In genomic region chr11:118771358-118771757, GRCm38 (mm10) we compare ENCODE assay signal across 17 mouse cellular contexts.
DNase-seq lines count a peak whose midpoint lies in the region; ATAC-seq and TF ChIP-seq lines count a peak whose summit lies in the region.
"Had no signal": no experiment of that assay in that cellular context is flagged by ENCODE, and none has a peak within 500 bp of the region (broad histone marks: within the 10 kb centered on the region; RNA-seq: fewer than 3 reads in every experiment).

No protein-coding gene starts in this region.

- H3K9ac ChIP-seq in forebrain, postnatal 0 days, result no peak overlapping the region
- H3K9ac ChIP-seq in hindbrain, embryonic 16.5 days (ENCODE audit: low read depth, low read length), result no peak overlapping the region
- H3K9ac ChIP-seq in midbrain, postnatal 0 days (replicated peaks; ENCODE audit: low read length, poor library complexity, severe bottlenecking), result no peak overlapping the region
- H3K9ac ChIP-seq: embryonic facial prominence, embryonic 15.5 days; heart, embryonic 12.5 days; liver, embryonic 15.5 days had no signal

- no peaks in the 10 kb centered on the region for H3K36me3 ChIP-seq in forebrain, embryonic 10.5 days (replicated peaks)
- H3K36me3 ChIP-seq in forebrain, postnatal 0 days (ENCODE audit: insufficient read depth), result no peaks in the 10 kb centered on the region
- H3K36me3 ChIP-seq in hindbrain, embryonic 16.5 days (ENCODE audit: control insufficient read depth, insufficient read depth, low read length), result no peaks in the 10 kb centered on the region
- H3K36me3 ChIP-seq in midbrain, postnatal 0 days (ENCODE audit: insufficient read depth, low read length), result no peaks in the 10 kb centered on the region
- H3K36me3 ChIP-seq: embryonic facial prominence, embryonic 15.5 days; heart, embryonic 12.5 days; liver, embryonic 15.5 days had no signal

- no peak for TF ChIP-seq CTCF in forebrain, postnatal 0 days (IDR thresholded peaks at IDR 0.05; ENCODE audit: low read depth)
- no peak for TF ChIP-seq CTCF in cortical plate, adult 2 months (IDR thresholded peaks at IDR 0.05; ENCODE audit: extremely low read depth, insufficient read depth, low read length)
- no peak for TF ChIP-seq CTCF in midbrain, postnatal 0 days (IDR thresholded peaks at IDR 0.05)

- no peaks in the 10 kb centered on the region for H3K27me3 ChIP-seq in forebrain, embryonic 10.5 days (ENCODE audit: poor library complexity, severe bottlenecking)
- no peaks in the 10 kb centered on the region for H3K27me3 ChIP-seq in forebrain, postnatal 0 days (ENCODE audit: insufficient read depth, low read length)
- H3K27me3 ChIP-seq in hindbrain, embryonic 16.5 days (replicated peaks; ENCODE audit: control insufficient read depth, insufficient read depth, low read length), result no peaks in the 10 kb centered on the region
- no peaks in the 10 kb centered on the region for H3K27me3 ChIP-seq in midbrain, postnatal 0 days (ENCODE audit: insufficient read depth, low read length)
- H3K27me3 ChIP-seq: embryonic facial prominence, embryonic 15.5 days; liver, embryonic 15.5 days had no signal

- peaks cover 35% of the 10 kb centered on the region for H3K4me1 ChIP-seq in forebrain, embryonic 10.5 days
- no peaks in the 10 kb centered on the region; the same call in 1 of the 2 replicates for H3K4me1 ChIP-seq in forebrain, postnatal 0 days (ENCODE audit: insufficient read depth)
- H3K4me1 ChIP-seq in cortical plate, adult 2 months (ENCODE audit: control insufficient read depth, insufficient read depth, low read length), result peaks cover 26% of the 10 kb centered on the region
- peaks cover 51% of the 10 kb centered on the region for H3K4me1 ChIP-seq in hindbrain, embryonic 16.5 days (ENCODE audit: control insufficient read depth, insufficient read depth, low read depth, low read length)
- peaks cover 29% of the 10 kb centered on the region for H3K4me1 ChIP-seq in midbrain, postnatal 0 days (ENCODE audit: insufficient read depth, low read length)
- H3K4me1 ChIP-seq: embryonic facial prominence, embryonic 15.5 days; heart, embryonic 12.5 days; liver, embryonic 15.5 days had no signal

- no peak for DNase-seq in forebrain, embryonic 10.5 days (ENCODE audit: extremely low spot score, low spot score)
- DNase-seq in forebrain, postnatal 0 days, result no peak
- DNase-seq in midbrain, postnatal 0 days (ENCODE audit: low spot score), result no peak
- DNase-seq in cerebellum, adult 11 months, result no peak
- DNase-seq in right cerebral cortex, postnatal 25 days, result no peak
- DNase-seq: adrenal gland, postnatal 10 days; cerebellum, adult 9-11 months; embryo, embryonic 11 days; lung, postnatal 14 days; thymus, postnatal 14 days had no signal

- H3K4me2 ChIP-seq in forebrain, postnatal 0 days (ENCODE audit: low read depth), result no peak overlapping the region
- no peak overlapping the region for H3K4me2 ChIP-seq in hindbrain, embryonic 16.5 days (ENCODE audit: low read length)
- H3K4me2 ChIP-seq in midbrain, postnatal 0 days (ENCODE audit: low read depth, low read length, poor library complexity, severe bottlenecking), result no peak overlapping the region
- H3K4me2 ChIP-seq: embryonic facial prominence, embryonic 15.5 days; heart, embryonic 12.5 days; liver, embryonic 15.5 days had no signal

- H3K4me3 ChIP-seq in forebrain, embryonic 10.5 days, result no peak overlapping the region
- no peak overlapping the region for H3K4me3 ChIP-seq in forebrain, postnatal 0 days (ENCODE audit: low read depth, low read length)
- H3K4me3 ChIP-seq in cortical plate, adult 2 months (ENCODE audit: insufficient read depth, low read length), result no peak overlapping the region
- H3K4me3 ChIP-seq in hindbrain, embryonic 16.5 days (ENCODE audit: low read length), result no peak overlapping the region
- H3K4me3 ChIP-seq in midbrain, postnatal 0 days (ENCODE audit: low read depth, low read length), result no peak overlapping the region
- H3K4me3 ChIP-seq: embryonic facial prominence, embryonic 15.5 days; heart, embryonic 12.5 days; liver, embryonic 15.5 days had no signal

- 80% methylated on average over 4 of the region's 4 CpGs for WGBS in forebrain, embryonic 10.5 days
- WGBS in forebrain, postnatal 0 days, result 88% methylated on average over 4 of the region's 4 CpGs
- WGBS in hindbrain, embryonic 16.5 days, result 85% methylated on average over 4 of the region's 4 CpGs
- 77% methylated on average over 4 of the region's 4 CpGs for WGBS in midbrain, postnatal 0 days

- no peak for TF ChIP-seq POLR2A in cortical plate, adult 2 months (IDR thresholded peaks at IDR 0.05; ENCODE audit: extremely low read depth, insufficient read depth, low read length)

- no peak for ATAC-seq in forebrain, postnatal 0 days
- no peak for ATAC-seq in hindbrain, embryonic 16.5 days
- ATAC-seq in midbrain, postnatal 0 days (ENCODE audit: low FRiP score), result no peak
- no peak for ATAC-seq in megakaryocyte-erythroid progenitor cell, adult 5-6 weeks (replicated peaks; ENCODE audit: low FRiP score, low TSS enrichment, poor library complexity, severe bottlenecking)
- ATAC-seq: intestine, embryonic 16.5 days had no signal

- no peaks in the 10 kb centered on the region for H3K9me3 ChIP-seq in forebrain, embryonic 10.5 days
- H3K9me3 ChIP-seq in forebrain, postnatal 0 days (ENCODE audit: low read length), result no peaks in the 10 kb centered on the region
- no peaks in the 10 kb centered on the region for H3K9me3 ChIP-seq in hindbrain, embryonic 16.5 days (ENCODE audit: control insufficient read depth, low read length)
- no peaks in the 10 kb centered on the region for H3K9me3 ChIP-seq in midbrain, postnatal 0 days (ENCODE audit: low read length)
- H3K9me3 ChIP-seq: embryonic facial prominence, embryonic 15.5 days; heart, embryonic 12.5 days; liver, embryonic 15.5 days had no signal

- H3K27ac ChIP-seq in forebrain, embryonic 10.5 days, result 0 out of 2 replicates have a peak overlapping the region, but pooled peaks have one; percentile 9
- no peak overlapping the region for H3K27ac ChIP-seq in forebrain, postnatal 0 days (ENCODE audit: low read depth, low read length)
- H3K27ac ChIP-seq in cortical plate, adult 2 months (ENCODE audit: insufficient read depth, low read length), result peak overlapping the region; percentile 85
- peak overlapping the region; percentile 75 for H3K27ac ChIP-seq in hindbrain, embryonic 16.5 days (ENCODE audit: low read depth, low read length)
- peak overlapping the region; percentile 21 for H3K27ac ChIP-seq in midbrain, postnatal 0 days (ENCODE audit: low read depth, low read length)
- H3K27ac ChIP-seq: embryonic facial prominence, embryonic 15.5 days; liver, embryonic 15.5 days had no signal
